Mouse (Mus musculus): ENCODE data around the gene Stx8. TPM values are rescaled to one million over a fixed set of nuclear protein-coding genes. Genes with fewer than 3 reads are reported as not detected.

Gene Stx8
- 32.4 to 35.9 TPM (median 34.9 TPM) in 4 replicates for total RNA-seq (2023; ENCODE audit: inconsistent age)

DNA sequence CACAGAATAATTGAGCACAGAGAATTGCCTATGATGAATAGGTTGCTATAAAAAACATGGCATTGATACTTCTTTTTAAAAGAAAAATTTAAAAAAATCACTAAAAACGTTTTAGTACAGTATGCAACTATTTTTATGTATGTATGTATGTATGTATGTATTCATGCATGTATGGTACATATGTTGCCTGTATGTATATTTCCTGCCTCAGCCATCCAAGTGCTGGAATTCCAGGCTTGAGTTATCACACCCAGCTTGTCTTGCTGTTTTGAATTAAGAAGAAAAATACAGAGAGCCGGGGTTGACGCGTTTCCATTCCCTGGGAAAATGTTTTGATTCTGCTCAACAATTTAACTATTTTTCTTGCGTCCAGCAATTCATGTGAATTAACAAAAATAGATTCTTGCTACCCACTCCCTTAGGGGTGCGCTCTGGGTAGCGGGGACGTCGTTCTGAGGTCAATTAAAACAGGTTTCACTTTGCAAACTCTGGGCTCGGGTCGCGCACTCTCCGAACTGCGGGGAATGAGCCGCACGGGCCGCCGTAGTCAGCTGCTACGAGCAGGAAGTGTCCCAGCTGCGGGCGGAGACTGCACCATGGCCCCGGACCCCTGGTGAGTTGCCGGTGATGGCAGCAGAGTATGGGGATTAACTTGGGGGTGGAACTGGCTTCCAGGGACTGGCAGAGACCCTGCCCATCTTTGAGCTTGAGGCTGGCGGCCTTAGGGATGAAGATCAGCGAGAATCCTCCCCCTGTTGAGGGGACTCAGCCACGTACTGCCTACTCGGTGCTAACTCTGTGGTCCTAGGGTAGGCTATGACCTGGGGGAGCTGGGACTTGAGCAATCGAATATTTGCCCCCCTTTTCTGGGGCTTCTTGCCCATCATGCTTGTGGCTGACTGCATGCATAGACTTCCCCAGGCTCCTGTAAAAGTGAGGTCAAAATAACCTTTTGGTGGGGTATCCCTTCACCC, at the start of gene Stx8:
Stx8 (plus strand) TSS at position 289 of the 974 bp plus-strand sequence.

DNA sequence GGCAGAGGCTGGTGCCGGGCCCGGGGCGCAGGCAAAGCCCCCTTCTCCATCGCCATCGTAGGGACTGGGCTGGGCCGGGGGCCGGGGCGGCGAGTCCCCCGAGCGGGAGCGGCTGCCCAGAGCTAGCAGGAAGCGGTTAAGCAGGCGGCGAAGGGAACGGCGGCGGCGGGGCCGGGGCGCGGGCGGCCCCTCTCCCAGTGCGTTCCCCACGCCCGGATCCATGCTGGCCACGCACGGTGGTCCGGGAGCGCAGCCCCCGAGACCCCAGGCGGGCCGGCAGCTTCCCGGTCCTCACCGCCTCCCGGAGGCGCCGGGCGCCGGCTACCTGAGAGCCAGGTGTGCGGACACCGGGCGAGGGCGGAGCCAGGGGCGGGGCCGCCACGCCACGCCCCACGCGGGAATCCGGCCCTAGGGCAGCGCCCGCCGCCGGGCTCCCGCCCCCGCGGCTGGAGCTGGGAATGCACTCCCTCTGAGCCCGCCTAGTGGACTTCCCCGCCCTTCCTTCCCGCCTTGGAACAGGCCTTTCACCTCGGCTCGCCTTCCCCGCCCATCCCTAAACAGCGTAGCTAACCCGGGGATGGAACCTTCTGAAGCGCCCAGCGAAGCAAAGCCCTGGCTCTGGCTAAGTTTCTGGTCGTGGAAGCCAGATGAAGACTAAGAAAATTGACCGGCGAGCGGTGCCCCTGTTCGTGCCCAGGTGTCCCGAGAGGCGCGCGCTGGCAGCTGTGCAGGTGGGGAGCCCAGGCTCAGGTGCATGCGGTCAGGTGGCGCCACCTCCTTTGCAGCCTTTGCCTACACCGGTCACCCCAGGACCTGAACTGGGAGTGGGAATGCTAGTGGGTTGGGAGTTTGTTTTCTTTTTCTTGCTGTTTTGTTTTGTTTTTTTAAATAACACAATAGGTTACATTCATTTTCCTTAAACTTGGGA, 43.9 kb upstream of the Stx8 start, which contains the start of gene Usp43:
Usp43 (minus strand) TSS at position 327 of the 928 bp plus-strand sequence.

DNA sequence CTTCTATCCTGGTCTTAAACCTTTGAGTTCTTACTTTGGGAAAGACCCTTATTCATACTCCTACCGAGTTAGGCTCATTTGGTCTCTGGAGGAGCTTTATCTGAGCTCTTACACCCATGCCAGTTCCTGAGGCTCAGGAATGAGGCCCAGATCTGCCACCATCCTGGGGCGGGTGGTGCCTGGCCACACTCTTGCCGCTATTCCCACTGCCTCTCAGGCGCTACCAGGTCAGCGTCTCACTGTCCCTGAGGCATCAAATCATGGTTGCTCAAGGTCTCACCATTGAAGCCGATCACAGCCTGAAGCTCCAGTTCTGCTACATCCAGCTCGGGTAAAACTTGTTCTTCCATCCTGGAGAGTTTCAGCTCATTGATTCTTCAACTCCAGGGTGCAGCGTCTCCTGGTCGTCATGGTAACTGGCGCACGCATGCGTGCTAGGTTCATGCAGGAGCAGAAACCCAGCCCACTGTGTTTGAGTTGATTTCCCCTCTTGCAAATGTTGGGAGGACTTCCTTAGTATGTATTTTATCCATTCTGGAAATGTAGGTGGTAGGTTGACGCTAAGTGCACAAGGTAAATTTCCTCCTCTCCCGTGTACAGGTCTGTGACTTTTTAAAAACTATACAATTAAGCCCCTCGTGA, 630 bp upstream of the Stx8 start, which contains the start of gene Cfap52:
Cfap52 (minus strand) TSS at position 410 of the 642 bp plus-strand sequence.

Other genes with a start within 250 kb of the Stx8 start
- not detected in 4 replicates for gene Glp2r, start 195.0 kb upstream of the Stx8 start, total RNA-seq (2023; ENCODE audit: inconsistent age)
- gene Gsg1l2, start 191.6 kb upstream of the Stx8 start, total RNA-seq (2023; ENCODE audit: inconsistent age) = not detected in 4 replicates
- gene Dhrs7c, start 168.0 kb upstream of the Stx8 start, total RNA-seq (2023; ENCODE audit: inconsistent age) = not detected in 4 replicates
- not detected in 4 replicates for gene Usp43, start 44.0 kb upstream of the Stx8 start, total RNA-seq (2023; ENCODE audit: inconsistent age)
- not detected in 4 replicates for gene Cfap52, start 542 bp upstream of the Stx8 start, total RNA-seq (2023; ENCODE audit: inconsistent age)